Mouse (Mus musculus) urinary bladder, postnatal 25 days (tissue): Measurements from ENCODE around the gene Tent2.
"Not testable (repeated sequence)": the region's sequence is repeated elsewhere in the genome, so short reads cannot be mapped to it uniquely, and the experiment has no call there.

Source experiments
- DNase-seq: peaks from one replicate; pipeline ENCODE4 v3.0.0; 2022; ENCODE audit warnings: low spot score

Tent2 gene

DNA sequence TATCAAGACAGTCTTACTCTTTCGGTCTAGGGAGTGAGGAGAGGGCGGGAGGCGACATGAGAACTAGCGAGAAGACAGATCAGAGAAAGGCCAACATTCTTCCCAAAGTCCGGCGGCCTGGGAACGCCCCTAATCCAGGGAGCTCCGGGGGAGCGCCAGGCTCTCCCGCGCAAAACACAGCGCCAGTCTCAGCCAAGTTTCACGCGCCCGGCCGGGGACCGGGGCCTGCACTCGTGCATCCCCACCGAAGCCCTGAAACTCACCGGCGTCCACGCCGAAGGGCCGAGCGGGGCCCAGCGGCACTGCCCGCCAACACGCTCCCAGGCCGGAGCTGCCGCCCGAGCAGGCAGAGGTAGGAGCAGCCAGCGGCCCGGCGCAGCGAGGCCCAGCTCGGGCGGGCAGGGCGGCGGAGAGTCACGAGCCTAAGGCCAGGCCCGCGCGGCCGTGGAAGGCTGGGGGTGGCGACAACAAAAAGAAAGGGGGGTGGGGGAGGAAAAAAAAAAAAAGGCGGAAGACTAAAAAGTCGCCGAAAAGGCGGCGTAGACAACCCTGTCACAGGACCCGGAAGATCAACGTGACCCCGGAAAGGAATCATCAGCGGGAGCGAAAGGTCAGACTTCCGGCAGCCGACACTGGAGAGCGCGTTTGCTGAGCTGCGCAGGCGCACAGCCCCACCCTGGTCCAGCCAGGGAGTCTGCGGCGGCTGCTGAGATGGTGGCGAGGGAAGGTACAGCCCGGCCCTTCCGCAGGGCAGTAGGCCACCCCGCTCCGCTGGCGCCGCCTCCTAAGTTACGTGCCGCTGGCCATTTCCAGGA is at the start of gene Tent2:
Gene Tent2 (minus strand): TSS at position 555 of the 815 bp plus-strand sequence.
- DNase-seq: peak; percentile 87

DNA sequence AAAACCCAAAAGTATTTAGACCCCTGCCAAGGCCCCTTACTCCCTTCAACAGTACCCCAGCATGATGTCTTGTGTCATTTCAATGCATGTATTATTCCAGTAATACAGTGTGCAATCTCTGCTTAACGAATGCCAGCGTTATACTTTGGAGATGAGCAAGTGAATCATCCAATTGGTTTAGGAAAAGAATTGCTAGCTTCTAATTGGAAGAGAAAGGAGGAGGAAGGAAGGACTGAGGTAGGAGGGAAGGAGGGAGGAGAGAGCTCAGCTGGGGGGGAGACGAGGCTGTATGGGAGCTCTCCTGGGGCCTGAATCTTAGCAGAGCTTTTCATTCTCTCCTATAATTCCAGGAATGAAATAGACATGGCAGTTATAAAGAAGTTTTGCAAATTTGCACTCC is 49.0 kb upstream of the Tent2 start:
- no peak for DNase-seq

DNA sequence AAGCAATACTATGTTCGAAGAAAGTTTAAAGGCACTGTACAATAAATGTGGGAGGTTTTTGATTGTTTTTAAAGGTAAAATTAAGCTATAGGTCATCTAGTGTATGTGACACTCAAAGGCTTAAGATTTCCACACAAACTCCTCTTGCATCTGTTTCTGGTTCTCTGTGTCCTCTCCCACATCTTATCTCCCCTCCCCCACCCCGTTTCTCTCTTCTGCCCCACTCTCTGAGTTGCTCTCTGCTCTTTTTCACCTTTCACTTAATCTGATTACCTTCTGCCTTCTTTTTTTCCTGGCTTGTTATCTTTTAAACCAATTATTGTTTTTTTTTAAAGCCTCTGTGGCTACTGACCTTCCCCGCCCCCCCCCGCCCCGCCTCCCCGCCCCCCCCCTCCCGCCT is 47.4 kb upstream of the Tent2 start:
- no peak for DNase-seq

DNA sequence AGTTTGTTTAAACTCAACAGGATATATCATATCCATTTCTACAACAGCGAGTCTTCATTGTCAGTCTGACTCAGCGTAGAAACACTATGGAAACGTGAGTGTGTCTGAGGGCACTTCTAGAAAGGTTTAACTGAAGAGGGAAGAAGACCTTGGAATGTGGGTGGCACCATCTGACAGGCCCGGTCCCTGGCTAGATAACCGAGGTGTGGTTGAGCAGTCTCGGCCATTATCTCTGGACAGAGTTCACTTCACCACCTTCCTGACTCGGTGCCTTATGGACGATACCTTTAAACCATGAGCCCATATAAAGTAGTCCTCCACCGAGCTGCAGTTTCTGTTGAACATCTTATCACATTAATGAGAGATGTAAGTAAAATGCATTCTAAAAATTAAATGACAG is 46.9 kb upstream of the Tent2 start:
- DNase-seq: no peak

DNA sequence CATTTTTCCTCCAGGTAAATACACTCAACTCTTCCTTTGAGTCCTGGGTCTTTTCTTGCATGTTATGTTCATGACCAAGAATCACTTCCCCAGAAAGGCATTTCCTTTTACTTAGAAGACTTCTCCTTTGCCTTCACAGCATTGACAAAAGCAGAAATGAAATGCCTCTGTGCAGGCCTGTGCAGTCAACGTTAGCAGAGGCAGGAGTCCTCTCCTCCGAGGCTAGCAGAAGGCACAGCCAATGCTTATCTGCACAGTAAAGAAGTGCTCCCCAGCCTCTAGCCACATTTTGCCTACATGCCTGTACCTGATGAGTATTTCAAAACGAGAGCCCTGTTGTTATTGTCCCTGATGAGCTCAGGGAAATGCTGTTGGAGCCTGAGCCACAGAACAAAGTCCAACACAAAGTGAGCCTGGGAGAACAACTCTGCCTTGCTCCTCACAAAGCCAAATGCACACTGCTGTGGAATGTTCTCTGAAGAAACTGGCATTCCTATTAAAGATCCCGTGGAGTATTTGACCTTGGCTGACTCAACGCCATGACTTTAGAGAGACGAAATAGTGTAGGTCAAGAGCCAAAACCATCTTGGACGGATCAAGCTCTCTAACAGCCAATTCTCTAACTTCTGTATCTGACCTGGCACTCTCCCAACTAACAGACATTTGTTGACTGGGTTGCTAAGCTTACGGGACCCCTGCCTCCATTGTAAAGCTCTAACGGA is 45.7 kb upstream of the Tent2 start:
- DNase-seq: no peak

DNA sequence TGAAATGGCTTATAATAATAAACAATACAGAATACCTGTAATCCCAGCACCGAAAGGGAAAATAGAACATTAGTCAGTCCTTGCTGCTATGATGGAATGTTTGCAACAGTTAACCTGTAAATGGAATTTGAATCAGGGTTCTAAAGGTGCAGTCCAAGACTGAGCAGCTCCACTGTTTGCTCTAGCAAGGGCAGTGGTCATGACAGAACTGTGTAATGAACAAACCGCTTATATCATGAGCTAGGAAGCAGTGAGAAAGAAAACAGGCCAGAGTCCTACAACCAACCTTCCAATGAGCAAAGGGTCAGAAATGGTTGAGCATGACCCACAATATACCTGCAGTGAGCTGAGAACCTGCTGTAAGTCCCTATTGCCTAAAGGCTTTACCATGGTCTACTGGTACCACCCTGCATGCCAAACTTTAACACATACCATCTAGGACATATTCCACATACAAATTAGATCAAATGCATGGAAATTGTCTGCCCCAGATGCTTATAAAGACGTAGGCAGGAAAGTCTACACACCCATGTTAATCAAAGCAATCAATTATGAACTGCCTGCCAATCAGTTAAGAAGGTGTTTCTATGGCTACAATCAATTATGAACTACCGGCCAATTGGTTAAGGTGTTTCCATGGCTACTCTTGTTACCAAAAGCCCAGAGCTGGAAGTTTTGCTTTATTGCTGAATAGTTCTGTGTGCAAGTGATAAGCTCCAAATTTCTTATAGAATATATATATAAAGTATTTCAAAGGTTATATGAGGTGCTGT is 42.3 kb upstream of the Tent2 start:
- no peak for DNase-seq

DNA sequence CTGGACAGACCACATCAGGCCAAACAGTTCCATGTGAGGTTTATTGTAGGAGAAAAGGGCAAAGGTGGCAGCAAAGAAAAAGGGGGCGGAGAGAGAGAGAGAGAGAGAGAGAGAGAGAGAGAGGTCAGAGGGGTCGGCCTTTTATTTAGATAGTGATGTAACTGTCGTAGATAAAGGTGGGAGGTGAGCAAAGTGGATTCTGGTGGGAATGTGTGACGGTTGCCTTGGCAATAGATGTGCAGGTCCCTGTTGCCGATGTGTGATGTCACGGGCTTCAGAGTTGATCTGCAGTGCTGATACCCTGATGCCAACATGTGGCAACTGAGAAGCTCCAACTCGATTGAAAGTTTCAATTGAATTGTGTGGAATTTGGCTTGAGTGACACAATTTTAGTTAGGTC is 40.1 kb upstream of the Tent2 start:
- no peak for DNase-seq

DNA sequence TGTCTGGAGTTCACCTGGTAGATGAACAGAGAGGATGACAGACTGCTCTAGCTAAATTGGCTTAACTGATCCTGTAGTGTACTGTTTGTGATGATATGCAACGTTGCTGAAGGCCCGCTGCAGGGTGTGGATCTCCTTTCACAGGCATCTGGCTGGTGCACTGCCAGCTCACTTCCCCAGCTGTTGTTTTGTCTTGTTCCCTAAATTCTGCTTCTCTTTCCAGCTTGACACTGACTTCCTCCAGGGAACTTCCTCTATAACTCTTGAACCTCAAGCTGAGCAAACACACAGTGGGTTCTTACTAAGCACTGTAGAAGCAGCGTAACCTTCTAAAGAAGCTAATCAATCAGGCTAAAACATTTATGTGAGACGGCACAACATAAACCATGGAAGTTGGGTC is 38.8 kb upstream of the Tent2 start:
- no peak for DNase-seq

DNA sequence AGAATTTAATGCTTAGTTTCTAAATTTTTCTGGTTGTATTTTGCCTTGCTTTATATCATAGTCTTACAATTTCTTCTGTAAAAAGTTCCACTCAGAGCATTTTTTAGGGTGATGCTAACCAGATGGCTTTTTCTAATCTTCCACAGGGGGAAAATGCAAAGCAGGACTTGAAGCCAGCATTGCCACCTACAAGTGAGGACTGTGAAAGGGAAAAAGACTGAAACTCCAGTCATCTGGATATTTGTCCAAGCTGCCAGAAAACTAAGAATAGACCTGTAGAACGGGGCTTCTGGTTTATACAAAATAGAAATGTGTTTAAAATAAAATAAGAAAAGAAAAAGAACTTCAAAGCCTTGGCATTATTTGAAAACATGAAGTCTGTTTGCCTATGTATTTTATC is 19.6 kb upstream of the Tent2 start:
- DNase-seq: no peak

DNA sequence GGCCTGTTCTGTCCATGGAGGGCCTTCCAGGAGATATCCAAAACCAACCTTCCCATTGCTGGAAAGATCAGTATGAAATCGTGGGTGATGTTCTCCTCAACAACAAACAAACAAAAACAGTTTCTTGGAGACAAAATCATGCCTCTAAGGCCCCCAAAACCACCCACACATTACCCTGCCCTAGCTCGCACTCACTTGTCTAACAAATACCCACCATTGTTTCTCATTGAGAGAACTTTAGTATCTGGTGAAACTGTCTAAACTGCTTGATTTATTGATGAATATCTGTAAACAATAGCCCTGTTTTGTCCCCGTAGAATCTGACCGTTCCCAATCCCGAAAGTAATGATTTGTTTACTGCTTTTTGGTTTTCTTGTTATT is 451 bp upstream of the Tent2 start:
- no peak for DNase-seq

DNA sequence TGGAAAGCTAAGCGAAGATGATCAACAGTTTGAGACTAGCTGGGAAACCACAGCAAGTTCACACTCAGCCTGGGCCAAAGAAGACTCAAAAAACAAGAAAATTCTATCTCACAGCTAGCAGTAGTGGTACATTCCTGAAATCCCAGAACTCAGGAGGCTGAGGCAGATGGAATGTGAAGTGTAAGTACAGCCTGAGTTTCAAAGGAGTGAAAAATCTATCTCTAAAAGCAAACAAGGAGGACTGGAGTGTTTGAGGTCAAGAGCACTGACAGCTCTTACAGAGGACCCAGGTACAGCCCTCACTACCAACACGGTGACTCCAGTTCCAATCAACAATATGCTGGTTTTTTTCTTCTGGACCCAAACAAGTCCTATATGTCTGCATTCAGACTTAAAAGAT is 2.8 kb downstream of the Tent2 start:
- no peak for DNase-seq

DNA sequence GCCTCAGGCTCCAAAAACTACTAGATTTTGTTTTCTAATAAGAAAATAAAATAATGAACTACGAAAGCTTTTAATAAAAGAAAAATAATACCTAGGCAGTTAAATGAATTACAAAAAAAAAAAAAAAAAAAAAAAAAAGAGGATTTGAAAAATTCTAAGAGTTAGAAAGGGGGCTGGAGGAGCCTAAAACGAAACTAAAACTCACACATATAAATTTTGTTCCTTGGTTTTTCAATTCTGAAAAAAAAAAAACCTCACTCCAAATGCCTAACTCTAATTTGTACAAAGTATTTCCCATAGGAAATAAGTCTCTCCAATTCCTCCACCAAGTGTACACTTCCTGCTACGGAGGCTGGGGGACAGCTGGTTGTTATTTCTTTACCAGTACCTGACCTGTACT is 3.4 kb downstream of the Tent2 start:
- DNase-seq: no peak

DNA sequence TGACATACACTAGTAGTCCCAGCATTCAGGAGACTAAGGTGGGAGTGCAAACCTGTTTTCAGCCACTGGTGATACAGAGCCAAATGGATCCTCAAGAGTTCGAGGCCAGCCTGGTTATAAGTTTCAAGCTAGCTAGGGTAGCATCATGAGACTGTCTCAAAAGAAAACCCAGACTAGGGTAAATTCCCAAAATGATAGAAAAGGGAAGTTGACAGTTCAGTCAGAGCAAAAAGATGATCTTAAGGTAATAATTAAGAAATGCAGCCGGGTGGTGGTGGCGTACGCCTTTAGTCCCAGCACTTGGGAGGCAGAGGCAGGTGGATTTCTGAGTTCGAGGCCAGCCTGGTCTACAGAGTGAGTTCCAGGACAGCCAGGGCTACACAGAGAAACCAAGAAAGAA is 4.4 kb downstream of the Tent2 start:
- DNase-seq: not testable (repeated sequence)

DNA sequence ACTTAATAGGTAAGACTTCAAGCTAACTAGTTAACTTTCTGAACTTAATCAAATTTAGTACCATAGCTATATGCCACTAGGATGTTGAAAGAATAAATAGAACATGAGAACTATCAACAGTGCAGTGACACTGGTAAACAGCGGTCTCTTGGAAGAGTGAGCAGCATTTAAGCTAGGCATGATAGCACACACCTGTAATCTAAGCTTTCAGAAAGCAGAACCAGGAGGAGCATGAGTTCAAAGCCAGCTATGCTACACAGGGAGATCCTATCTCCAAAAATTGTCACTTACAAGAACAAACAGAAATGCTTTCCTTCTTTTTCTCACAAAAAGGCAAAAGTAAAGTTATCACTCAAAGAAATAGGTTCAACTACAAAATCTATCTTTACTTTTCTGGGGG is 11.8 kb downstream of the Tent2 start:
- DNase-seq: no peak

DNA sequence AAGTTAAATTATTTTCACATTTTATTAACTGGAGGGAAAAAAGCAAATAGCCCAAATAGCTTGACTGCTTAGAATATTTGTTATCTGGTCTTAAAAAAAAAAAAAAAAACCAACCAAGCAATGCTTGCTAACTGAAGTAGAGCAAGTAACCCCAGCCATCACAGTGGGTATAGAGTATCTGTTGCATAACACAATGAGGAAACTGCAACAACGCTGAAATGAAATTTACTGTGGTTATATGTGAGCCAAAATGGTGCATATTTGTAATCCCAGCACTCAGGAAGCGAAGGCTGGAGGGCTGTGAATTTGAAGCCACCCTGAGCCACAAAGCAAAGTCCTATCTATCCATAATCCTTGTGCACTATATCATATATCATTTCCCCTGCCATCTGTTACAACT is 12.7 kb downstream of the Tent2 start:
- no peak for DNase-seq

DNA sequence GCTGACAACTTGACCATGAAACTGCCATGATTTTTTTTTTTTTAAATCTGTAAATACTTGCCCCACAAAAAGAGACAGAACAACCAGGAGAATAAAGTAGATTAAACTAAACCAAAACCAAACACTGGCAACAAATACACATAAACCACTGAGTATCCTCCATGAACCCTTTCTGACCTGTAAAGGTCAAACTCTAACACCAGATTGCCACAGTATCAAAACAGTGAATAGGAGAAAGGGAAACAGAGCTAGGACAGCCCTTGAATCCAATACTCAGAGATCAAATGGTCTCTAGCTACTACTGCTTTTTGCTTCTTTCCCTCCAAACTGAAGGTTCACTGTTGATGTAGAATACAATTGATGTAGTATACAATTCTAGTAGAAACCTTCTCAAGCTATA is 14.6 kb downstream of the Tent2 start:
- no peak for DNase-seq

DNA sequence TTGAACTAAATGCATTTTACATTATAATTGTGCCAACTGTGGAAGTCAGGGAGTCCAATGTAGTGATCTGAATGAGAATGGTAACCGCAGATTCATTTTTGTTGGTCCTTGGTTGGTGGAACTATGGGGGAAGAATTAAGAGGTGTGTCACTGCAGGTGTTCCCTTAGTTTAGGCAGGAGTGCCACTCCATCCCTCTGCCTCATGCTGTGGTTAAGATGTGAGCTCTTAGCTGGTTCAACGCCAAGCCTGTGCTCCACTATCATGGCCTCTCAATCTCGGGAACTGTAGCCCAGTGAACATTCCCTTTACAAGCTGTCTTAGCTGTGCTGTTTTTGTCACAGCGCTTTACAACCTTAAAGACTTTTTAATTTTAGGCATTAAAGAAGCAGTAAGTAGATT is 28.9 kb downstream of the Tent2 start:
- DNase-seq: no peak

DNA sequence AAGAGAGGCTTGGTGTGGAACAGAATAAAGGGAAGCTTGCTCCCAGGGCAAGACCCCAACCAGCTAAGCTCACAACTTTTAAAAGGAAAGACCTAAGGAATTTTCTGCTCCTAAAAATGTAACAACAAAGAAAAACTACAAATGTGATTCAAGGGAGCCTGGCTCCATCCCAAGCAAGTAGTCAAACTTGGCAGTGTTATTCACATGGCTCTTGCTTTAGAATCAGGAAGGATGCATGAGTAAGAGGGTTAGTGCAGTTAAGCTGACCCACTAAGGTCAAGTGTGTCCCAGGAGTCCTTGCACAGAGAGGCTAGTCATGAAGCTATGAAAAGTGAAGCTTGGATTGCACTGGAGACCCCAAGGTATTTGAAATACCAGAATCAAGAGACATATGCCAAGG is 29.7 kb downstream of the Tent2 start:
- DNase-seq: no peak

DNA sequence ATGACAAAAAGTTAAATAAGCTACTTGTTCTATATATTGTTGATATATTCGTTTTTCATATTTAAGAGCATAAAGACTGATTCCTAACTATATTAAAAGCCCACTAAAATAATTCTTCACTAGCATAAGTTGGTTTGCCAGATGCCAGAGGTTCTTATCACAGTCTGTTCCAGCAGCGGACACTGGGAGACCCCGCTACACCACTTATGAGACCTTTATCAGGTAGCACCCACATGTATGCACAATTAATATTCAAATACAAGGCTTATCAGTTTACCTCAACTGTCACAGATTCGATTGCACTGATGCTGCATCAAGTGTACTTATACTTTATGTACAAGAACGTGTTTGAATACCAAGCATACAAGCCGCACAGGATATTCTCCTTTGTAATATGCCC is 33.9 kb downstream of the Tent2 start:
- DNase-seq: no peak

DNA sequence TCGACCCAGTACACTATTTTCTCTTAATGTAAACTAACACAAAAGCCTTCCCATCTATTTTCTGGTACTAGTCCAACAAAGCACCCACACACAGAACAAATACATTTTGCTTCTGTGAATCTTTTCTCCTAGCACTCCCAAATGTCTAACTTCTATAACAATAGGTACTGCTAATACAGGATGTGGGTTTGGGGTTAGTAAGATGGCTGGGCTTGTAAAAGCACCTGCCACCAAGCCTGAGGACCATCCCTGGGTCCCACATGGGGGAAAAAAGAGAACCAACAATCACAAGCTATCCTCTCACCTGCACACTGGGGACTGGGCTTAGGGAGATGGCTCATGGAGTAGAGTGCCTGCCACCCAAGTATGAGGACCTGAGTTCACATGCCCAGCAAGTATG is 38.9 kb downstream of the Tent2 start:
- no peak for DNase-seq

DNA sequence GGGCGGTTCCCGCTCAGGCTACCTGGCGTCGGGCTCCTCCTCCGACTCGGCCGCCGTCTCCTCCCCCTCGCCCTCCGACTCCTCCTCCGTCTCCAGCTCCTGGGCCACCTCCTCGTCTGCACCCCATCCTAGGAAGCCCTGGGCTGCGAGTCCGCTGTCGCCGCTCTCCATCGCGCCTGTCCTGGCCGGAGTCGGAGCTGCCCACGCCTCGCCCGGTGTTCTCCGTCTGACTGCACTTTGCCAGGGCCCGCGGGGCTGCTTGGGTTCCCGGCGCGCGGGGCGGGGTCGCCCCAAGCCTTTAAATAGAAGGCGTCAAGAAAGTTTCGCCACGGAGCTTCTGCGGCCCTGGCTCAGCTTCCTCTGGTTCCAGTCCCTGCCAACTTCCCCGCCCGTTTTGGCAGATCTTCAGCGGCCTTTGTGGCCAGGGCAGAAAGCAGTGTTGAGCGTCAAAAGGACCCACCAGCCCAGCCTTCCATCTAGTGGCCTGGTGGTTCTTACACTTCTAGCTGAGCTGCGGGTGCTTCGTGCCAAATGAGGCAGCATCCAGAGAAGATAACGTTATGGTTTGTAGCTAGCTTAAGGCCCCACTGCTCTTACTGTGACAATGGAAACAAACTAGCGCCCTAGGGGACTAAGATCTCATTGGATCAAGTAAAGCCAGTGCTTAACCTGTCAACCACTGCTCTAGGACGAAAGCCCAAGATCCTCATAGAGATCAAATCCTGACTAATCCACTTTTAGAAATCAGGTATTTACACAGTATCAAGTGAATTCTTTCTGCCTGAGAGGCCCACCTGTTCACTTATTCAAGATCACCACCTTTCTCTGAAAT is 47.6 kb downstream of the Tent2 start, which contains the start of gene Cmya5:
Gene Cmya5 (minus strand): TSS at position 389 of the 832 bp plus-strand sequence.
- peak; percentile 69 for DNase-seq

DNA sequence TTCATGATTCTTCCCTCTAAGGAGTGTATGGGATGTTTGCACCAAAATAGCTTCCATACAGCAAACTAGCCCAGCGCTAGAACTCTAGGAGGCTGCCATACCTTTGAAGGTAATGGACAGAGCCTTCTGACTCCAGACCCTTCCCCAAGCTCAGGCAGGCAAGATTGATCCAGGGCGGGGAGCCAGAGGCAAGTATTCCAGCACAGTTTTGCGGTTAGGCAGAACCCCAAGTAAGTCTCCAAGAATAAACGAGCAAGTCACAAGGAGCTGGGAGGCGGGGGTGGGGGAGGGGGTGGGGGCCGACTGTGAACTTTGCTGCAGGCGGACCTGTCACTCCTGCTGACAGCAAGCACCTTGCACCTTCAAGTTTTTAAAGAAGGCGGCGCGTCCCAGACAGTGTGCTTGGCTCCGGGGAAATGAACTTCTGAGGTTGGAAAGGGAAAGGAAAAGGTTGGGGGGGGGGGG is 48.3 kb downstream of the Tent2 start:
- DNase-seq: no peak
